Mouse (Mus musculus) left cerebral cortex, postnatal 14 days (tissue): ENCODE measurements around the gene Adamts20. TPM values are rescaled to one million over a fixed set of nuclear protein-coding genes. Genes with fewer than 3 reads are reported as not detected.

Experiments
- DNase-seq, 2 experiments: peaks; one replicate each; pipeline ENCODE4 v3.0.0; 2021 to 2022; ENCODE audit warnings: low spot score in 2 of 2, mixed read lengths in 1 of 2
- intact Hi-C: fragments of 180-260 bp; cut with DNase I; formaldehyde crosslinking; loops from one replicate; pipeline ENCODE4 v1.15.1; 2025
- total RNA-seq, 2 experiments: library from RNA; stranded (reverse); gene quantifications; 2 replicates each; pipeline ENCODE4 v1.2.3; 2021

Gene Adamts20
- total RNA-seq, 2 experiments from 2014 or later = 10.0 to 11.4 TPM

DNA sequence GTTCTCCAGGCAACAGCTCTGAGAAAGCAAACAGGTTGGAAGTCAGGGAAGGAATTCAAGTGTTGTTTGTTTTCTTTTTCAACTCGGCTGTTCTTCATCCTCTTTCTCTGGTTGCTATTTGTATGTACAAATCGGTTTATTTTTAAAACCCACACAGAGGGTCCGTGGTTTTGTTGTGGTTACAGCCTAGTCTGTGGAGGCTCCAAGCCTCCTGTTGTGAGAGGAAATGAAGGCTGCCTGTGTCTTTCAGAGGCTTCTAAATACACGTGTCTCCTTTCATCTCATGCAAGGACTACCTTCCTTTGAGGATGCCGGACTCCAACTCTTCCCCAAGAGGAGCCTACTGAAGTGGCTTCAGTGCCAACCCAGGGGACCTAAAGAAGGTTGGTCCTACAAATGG lies 234.0 kb downstream of the Adamts20 start:
- peak in 1 of 2 experiments; percentile 20 for DNase-seq
- intact Hi-C loops = no loop called here

DNA sequence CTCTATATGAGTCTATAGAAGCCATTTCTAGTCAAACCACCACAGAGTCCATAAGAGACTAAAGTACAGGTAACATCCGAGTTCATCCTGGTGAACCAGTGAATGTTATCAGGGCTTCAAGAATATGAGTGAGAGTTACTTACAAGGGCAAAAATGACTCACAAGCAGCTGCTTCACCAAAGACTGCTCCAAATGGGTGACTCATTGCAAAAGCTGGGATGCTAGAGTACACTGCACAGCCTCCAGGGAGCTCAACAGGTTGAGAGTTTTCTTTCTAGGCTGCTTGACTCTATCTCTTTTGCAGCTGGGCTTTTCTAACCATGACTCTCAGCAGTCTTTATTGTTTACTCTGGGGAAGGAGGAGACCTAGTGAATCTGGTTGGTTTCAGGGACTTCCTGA lies 237.8 kb downstream of the Adamts20 start:
- intact Hi-C loops = no loop called here
- DNase-seq = no peak

DNA sequence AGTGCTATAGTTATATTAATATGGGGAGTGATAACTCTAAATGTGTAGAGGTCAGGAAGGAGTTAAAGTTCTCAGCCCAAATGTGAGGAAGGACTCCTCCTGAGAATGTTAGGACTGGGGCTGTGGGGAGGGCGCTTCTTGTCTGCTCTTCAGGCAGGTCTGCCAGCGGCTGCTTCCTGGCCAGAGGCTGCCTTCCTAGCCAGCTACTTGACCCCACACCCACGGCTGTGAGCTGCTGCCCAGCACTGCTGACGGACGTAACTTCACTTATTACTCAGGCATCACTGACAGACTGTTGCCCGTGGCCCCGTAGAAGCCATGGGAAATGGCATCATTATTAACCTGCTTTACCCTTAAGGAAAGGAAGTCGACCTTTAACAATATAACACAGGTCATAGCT lies 242.1 kb downstream of the Adamts20 start:
- intact Hi-C loops = no loop called here
- DNase-seq = no peak

DNA sequence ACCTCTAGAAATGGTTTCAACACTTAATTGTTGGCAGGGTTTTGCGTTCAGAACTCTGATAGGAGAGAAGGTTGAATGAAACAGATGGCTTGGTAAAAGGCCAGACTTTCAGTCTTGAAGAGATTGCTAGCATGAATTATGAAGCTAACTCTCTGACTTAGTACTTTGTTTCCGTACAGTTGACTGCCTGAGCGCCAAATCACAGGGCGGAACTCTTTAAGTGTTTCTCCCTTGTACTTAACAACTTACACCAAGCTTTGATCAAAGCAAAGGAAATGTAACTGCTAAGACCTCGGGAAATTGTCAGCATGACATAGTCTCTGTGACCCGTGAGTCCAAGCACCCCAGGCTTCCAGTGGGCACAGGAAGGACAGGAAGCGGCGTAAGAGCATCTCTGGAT lies 244.5 kb downstream of the Adamts20 start:
- intact Hi-C loops = no loop called here
- DNase-seq = no peak

Other genes with a start within 250 kb of the Adamts20 start
- gene Pus7l, start 78.1 kb upstream of the Adamts20 start, total RNA-seq = 1 to 10 TPM; 3.7 to 4.4 TPM
- gene Irak4, start 78.2 kb upstream of the Adamts20 start, total RNA-seq = 1 to 10 TPM; 1.8 to 1.9 TPM
- 10 to 100 TPM; 46.7 to 53.5 TPM for gene Twf1, start 124.5 kb upstream of the Adamts20 start, total RNA-seq
- 10 to 100 TPM; 10.5 to 11.4 TPM for gene Tmem117, start 163.8 kb upstream of the Adamts20 start, total RNA-seq